Mouse (Mus musculus) forebrain, embryonic 11.5 days (tissue): ENCODE measurements around the gene P2ry2. TPM values are rescaled to one million over a fixed set of nuclear protein-coding genes. Genes with fewer than 3 reads are reported as not detected.

Source experiments
- ATAC-seq: fragments of 200-750 bp; cut with Nextera tagmentation; replicated peaks from 2 replicates; pipeline ENCODE4 v1.8.0; 2017; ENCODE audit warnings: moderate TSS enrichment; ENCODE audit not compliant: low FRiP score
- DNase-seq: peaks from one replicate; pipeline ENCODE4 v3.0.0-alpha.2; 2017; ENCODE audit warnings: low spot score
- H3K27ac ChIP-seq: fragments of 300-500 bp; sonication (generic); 2 replicates; pipeline ENCODE4 v1.5.1; 2014; ENCODE audit warnings: low read depth, low read length
- H3K27me3 ChIP-seq: fragments of 300-500 bp; sonication (generic); 2 replicates; pipeline ENCODE4 v1.6.1; 2014; ENCODE audit warnings: mild to moderate bottlenecking, low read length, mixed read lengths; ENCODE audit not compliant: control insufficient read depth, insufficient read depth
- H3K36me3 ChIP-seq: fragments of 300-500 bp; sonication (generic); 2 replicates; pipeline ENCODE4 v1.6.1; 2014; ENCODE audit warnings: mild to moderate bottlenecking, low read length, moderate library complexity, mixed read lengths; ENCODE audit not compliant: control insufficient read depth, insufficient read depth
- H3K4me1 ChIP-seq: fragments of 300-500 bp; sonication (generic); replicated peaks from 2 replicates; pipeline ENCODE4 v1.6.1; 2014; ENCODE audit warnings: low read length, mixed read lengths; ENCODE audit not compliant: control insufficient read depth, insufficient read depth
- H3K4me2 ChIP-seq: fragments of 300-500 bp; sonication (generic); 2 replicates; pipeline ENCODE4 v1.6.1; 2014; ENCODE audit warnings: low read depth, mild to moderate bottlenecking, low read length, moderate library complexity, mixed read lengths; ENCODE audit not compliant: severe bottlenecking
- H3K4me3 ChIP-seq: fragments of 300-500 bp; sonication (generic); 2 replicates; pipeline ENCODE4 v1.5.1; 2014; ENCODE audit warnings: low read depth, low read length
- H3K9ac ChIP-seq: fragments of 300-500 bp; sonication (generic); 2 replicates; pipeline ENCODE4 v1.6.1; 2014; ENCODE audit warnings: low read length
- H3K9me3 ChIP-seq: fragments of 300-500 bp; sonication (generic); 2 replicates; pipeline ENCODE4 v1.6.1; 2016; ENCODE audit warnings: low read length, mixed read lengths; ENCODE audit not compliant: control insufficient read depth
- WGBS: fragments of 180-500 bp; shearing (Covaris S2); extraction: QIAGEN DNeasy Blood & Tissue Kit; methylation state at CpG from one replicate; pipeline ENCODE4 v1.1.7; 2014; 5-methylcytosine and 5-hydroxymethylcytosine counted together
- polyA plus RNA-seq: library from polyadenylated mRNA; unstranded; fragments of >200 nt; fragmentation: Nextera tagmentation; extraction: Ambion mirVana; gene quantifications from 2 replicates; pipeline ENCODE4 v1.2.1, GENCODE M21; 2014

Gene P2ry2
- polyA plus RNA-seq, 1 experiment from 2014 or later = 0.23 TPM

- 67% methylated on average over 2 of the region's 2 CpGs for WGBS
Measured at GRCm38 (mm10) chr7:100951903-100952302, 60.8 kb downstream of the P2ry2 start.

GRCm38 (mm10) chr7:100950481-100951010, 62.1 kb downstream of the P2ry2 start:
- no peak for DNase-seq
- H3K9me3 ChIP-seq = no peaks in the 10 kb centered on the region
- no peaks in the 10 kb centered on the region; the same call in 1 of the 2 replicates for H3K4me1 ChIP-seq
- no peak overlapping the region for H3K4me2 ChIP-seq
- WGBS = 70% methylated on average over 12 of the region's 12 CpGs
- H3K27ac ChIP-seq = no peak overlapping the region
- no peak overlapping the region for H3K4me3 ChIP-seq
- H3K9ac ChIP-seq = no peak overlapping the region
- ATAC-seq = no peak
- no peaks in the 10 kb centered on the region for H3K36me3 ChIP-seq
- H3K27me3 ChIP-seq = no peaks in the 10 kb centered on the region

More at GRCm38 (mm10) chr7:100951903-100952302, 60.8 kb downstream of the P2ry2 start:
- H3K4me1 ChIP-seq = no peaks in the 10 kb centered on the region; the same call in 1 of the 2 replicates
- no peak for DNase-seq
- no peak overlapping the region for H3K27ac ChIP-seq
- ATAC-seq = no peak
- H3K4me2 ChIP-seq = no peak overlapping the region
- H3K4me3 ChIP-seq = no peak overlapping the region
- no peak overlapping the region for H3K9ac ChIP-seq
- H3K36me3 ChIP-seq = no peaks in the 10 kb centered on the region
- H3K27me3 ChIP-seq = no peaks in the 10 kb centered on the region
- no peaks in the 10 kb centered on the region for H3K9me3 ChIP-seq

GRCm38 (mm10) chr7:100950031-100950430, 62.6 kb downstream of the P2ry2 start:
- no peak overlapping the region for H3K4me2 ChIP-seq
- H3K27ac ChIP-seq = 0 out of 2 replicates have a peak overlapping the region, but pooled peaks have one; percentile 31
- no peaks in the 10 kb centered on the region for H3K27me3 ChIP-seq
- H3K9me3 ChIP-seq = no peaks in the 10 kb centered on the region
- no peak overlapping the region for H3K9ac ChIP-seq
- no peaks in the 10 kb centered on the region for H3K36me3 ChIP-seq
- no peak overlapping the region for H3K4me3 ChIP-seq
- 60% methylated on average over 5 of the region's 5 CpGs for WGBS
- DNase-seq = no peak
- no peak for ATAC-seq
- no peaks in the 10 kb centered on the region; the same call in 1 of the 2 replicates for H3K4me1 ChIP-seq

Other genes starting within 250 kb of the P2ry2 start
- 2.5 and 2.7 TPM in 2 replicates for gene Relt, start 149.4 kb downstream of the P2ry2 start, polyA plus RNA-seq
- gene Arhgef17, start 80.8 kb downstream of the P2ry2 start, polyA plus RNA-seq = 7.8 and 10.1 TPM in 2 replicates
- gene P2ry6, start 38.2 kb downstream of the P2ry2 start, polyA plus RNA-seq = 1.9 and 3.3 TPM in 2 replicates
- gene Fchsd2, start 80.0 kb upstream of the P2ry2 start, polyA plus RNA-seq = 31.0 and 33.2 TPM in 2 replicates